In genomic region chr5:64212619-64213018, GRCm38 (mm10) we compare ENCODE assay signal across 17 mouse cellular contexts. TPM values are rescaled to one million over a fixed set of nuclear protein-coding genes. Genes with fewer than 3 reads are reported as not detected.
DNase-seq lines count a peak whose midpoint lies in the region; ATAC-seq and TF ChIP-seq lines count a peak whose summit lies in the region.
"Had no signal": no experiment of that assay in that cellular context is flagged by ENCODE, and none has a peak within 500 bp of the region (broad histone marks: within the 10 kb centered on the region; RNA-seq: fewer than 3 reads in every experiment).

No protein-coding gene starts in this region.

- H3K4me1 ChIP-seq in heart, adult 2 months (ENCODE audit: control insufficient read depth, insufficient read depth, low read length), result peaks cover 7% of the 10 kb centered on the region
- peaks cover 26% of the 10 kb centered on the region for H3K4me1 ChIP-seq in kidney, embryonic 15.5 days
- peaks cover 23% of the 10 kb centered on the region for H3K4me1 ChIP-seq in spleen, adult 2 months (ENCODE audit: control insufficient read depth, insufficient read depth, insufficient read length)
- H3K4me1 ChIP-seq: forebrain, embryonic 13.5 days had no signal

- H3K4me3 ChIP-seq in heart, adult 2 months, result no peak overlapping the region
- H3K4me3 ChIP-seq in kidney, embryonic 15.5 days (replicated peaks), result no peak overlapping the region
- no peak overlapping the region for H3K4me3 ChIP-seq in spleen, adult 2 months (ENCODE audit: extremely low read depth, insufficient read depth, insufficient read length)
- H3K4me3 ChIP-seq: forebrain, embryonic 13.5 days; heart, embryonic 15.5 days; liver, embryonic 15.5 days; megakaryocyte, embryonic 14.5 days; neural tube, embryonic 12.5 days had no signal

- 53% methylated on average over 3 of the region's 3 CpGs for WGBS in heart, adult 2 months
- 64% methylated on average over 3 of the region's 3 CpGs for WGBS in kidney, embryonic 15.5 days
- WGBS in spleen, adult 2 months, result 54% methylated on average over 3 of the region's 3 CpGs

- TF ChIP-seq CTCF in heart, adult 2 months (IDR thresholded peaks at IDR 0.05), result no peak
- TF ChIP-seq CTCF in spleen, adult 2 months (IDR thresholded peaks at IDR 0.05; ENCODE audit: extremely low read depth, insufficient read depth, insufficient read length, insufficient replicate concordance), result no peak

- H3K36me3 ChIP-seq in heart, adult 2 months (ENCODE audit: control insufficient read depth, insufficient read depth, low read length), result no peaks in the 10 kb centered on the region; the same call in 1 of the 2 replicates
- no peaks in the 10 kb centered on the region for H3K36me3 ChIP-seq in kidney, embryonic 15.5 days
- no peaks in the 10 kb centered on the region for H3K36me3 ChIP-seq in spleen, adult 2 months (ENCODE audit: control insufficient read depth, insufficient read depth, low read length)
- H3K36me3 ChIP-seq: heart, embryonic 15.5 days; liver, embryonic 15.5 days; neural tube, embryonic 12.5 days had no signal

- intact Hi-C loops in heart, adult 2 months (cut with DNase I), result no loop called here
- intact Hi-C loops in heart, postnatal 25 days (cut with DNase I), result no loop called here

- no peaks in the 10 kb centered on the region for H3K27me3 ChIP-seq in heart, adult 2 months (ENCODE audit: control insufficient read depth, insufficient read depth, low read length)
- H3K27me3 ChIP-seq in kidney, embryonic 15.5 days, result no peaks in the 10 kb centered on the region
- no peaks in the 10 kb centered on the region for H3K27me3 ChIP-seq in spleen, adult 2 months (ENCODE audit: control insufficient read depth, insufficient read depth, low read length)
- H3K27me3 ChIP-seq: forebrain, embryonic 13.5 days; heart, embryonic 15.5 days; liver, embryonic 15.5 days; megakaryocyte, embryonic 14.5 days; neural tube, embryonic 12.5 days; Patski had no signal

- peak overlapping the region; percentile 64 for H3K27ac ChIP-seq in heart, adult 2 months
- H3K27ac ChIP-seq in kidney, embryonic 15.5 days, result peak overlapping the region; percentile 58
- H3K27ac ChIP-seq in spleen, adult 2 months (ENCODE audit: insufficient read depth, low read length), result peak overlapping the region; percentile 56
- H3K27ac ChIP-seq: forebrain, embryonic 13.5 days; heart, embryonic 15.5 days; liver, embryonic 15.5 days; neural tube, embryonic 12.5 days had no signal

- no peak for TF ChIP-seq EP300 in heart, adult 2 months (IDR thresholded peaks at IDR 0.05; ENCODE audit: insufficient read depth, low read depth, low read length)

- ATAC-seq in kidney, embryonic 15.5 days (replicated peaks; ENCODE audit: low FRiP score), result no peak
- ATAC-seq: forebrain, embryonic 13.5 days; hindbrain, embryonic 16.5 days; midbrain, embryonic 16.5 days; Patski had no signal

- no peaks in the 10 kb centered on the region for H3K79me2 ChIP-seq in heart, adult 2 months (replicated peaks; ENCODE audit: control insufficient read depth, insufficient read depth, low read length)

- H3K4me2 ChIP-seq in kidney, embryonic 15.5 days, result no peak overlapping the region
- H3K4me2 ChIP-seq: forebrain, embryonic 13.5 days; heart, embryonic 15.5 days; liver, embryonic 15.5 days; neural tube, embryonic 12.5 days had no signal

- TF ChIP-seq POLR2A in heart, adult 2 months (IDR thresholded peaks at IDR 0.05; ENCODE audit: insufficient read depth, low read depth, low read length), result no peak
- TF ChIP-seq POLR2A in spleen, adult 2 months (IDR thresholded peaks at IDR 0.05; ENCODE audit: low read depth, low read length), result no peak

- no peak for DNase-seq in heart, adult 2 months
- DNase-seq in heart, postnatal 25 days (ENCODE audit: low spot score), result no peak
- no peak for DNase-seq in kidney, postnatal 14 days
- DNase-seq in spleen, adult 2 months (ENCODE audit: low read depth in 1 of 2, low spot score in 2 of 2), result no peak
- DNase-seq in spleen, postnatal 14 days (ENCODE audit: low spot score in 2 of 2), result no peak
- no peak for DNase-seq in B cell, adult 2 months
- no peak for DNase-seq in right cerebral cortex, postnatal 14 days
- DNase-seq: cerebellum, postnatal 10 days had no signal

- no peak overlapping the region for H3K9ac ChIP-seq in heart, adult 2 months (ENCODE audit: low read depth, low read length)
- H3K9ac ChIP-seq in kidney, embryonic 15.5 days, result no peak overlapping the region
- H3K9ac ChIP-seq: forebrain, embryonic 13.5 days; heart, embryonic 15.5 days; liver, embryonic 15.5 days; neural tube, embryonic 12.5 days had no signal

- no peaks in the 10 kb centered on the region for H3K9me3 ChIP-seq in kidney, embryonic 15.5 days (replicated peaks)
- H3K9me3 ChIP-seq: forebrain, embryonic 13.5 days; heart, embryonic 15.5 days; liver, embryonic 15.5 days; megakaryocyte, embryonic 14.5 days; neural tube, embryonic 12.5 days had no signal

RNA-seq across cellular contexts. Expression of gene Tbc1d1, which starts 56.5 kb away (rescaled TPM):
- 10 to 100 TPM; 13.2 to 13.6 TPM for total RNA-seq in heart, adult 2 months (2021)
- 22.1 and 28.6 TPM in 2 replicates for polyA plus RNA-seq in heart, adult 2 months (2012; rRNA removed)
- total RNA-seq in heart, postnatal 25 days (2021), result 10 to 100 TPM; 17.0 to 20.2 TPM
- polyA plus RNA-seq in kidney, embryonic 15.5 days (2015; fragmentation: Nextera tagmentation; extraction: Ambion mirVana), result 32.0 and 36.3 TPM in 2 replicates
- polyA plus RNA-seq in spleen, adult 2 months (2012; rRNA removed), result 16.8 and 24.1 TPM in 2 replicates
